Mouse (Mus musculus) kidney, postnatal 0 days (tissue): ENCODE measurements at regions not wholly inside any gene's neighbourhood (a gene's known extent, or its start where the extent isn't known, plus 50 kb on each side); places are given as distances from the start of the nearest gene placed in this dataset.
"Not testable (repeated sequence)": the region's sequence is repeated elsewhere in the genome, so short reads cannot be mapped to it uniquely, and the experiment has no call there.

Experiments
- ATAC-seq: fragments of 200-750 bp; cut with Nextera tagmentation; replicated peaks from 2 replicates; pipeline ENCODE4 v1.8.0; 2017; ENCODE audit warnings: low read depth, moderate number of reproducible peaks, moderate TSS enrichment, moderate library complexity; ENCODE audit not compliant: low FRiP score
- DNase-seq: peaks from one replicate; pipeline ENCODE4 v3.0.0-alpha.2; 2016; ENCODE audit warnings: low spot score
- H3K27ac ChIP-seq: fragments of 300-500 bp; sonication (generic); 2 replicates; pipeline ENCODE4 v1.5.1; 2014; ENCODE audit warnings: mild to moderate bottlenecking
- H3K27me3 ChIP-seq: fragments of 300-500 bp; sonication (generic); 2 replicates; pipeline ENCODE4 v1.6.1; 2014; ENCODE audit warnings: low read length, mixed read lengths; ENCODE audit not compliant: insufficient read depth
- H3K36me3 ChIP-seq: fragments of 300-500 bp; sonication (generic); 2 replicates; pipeline ENCODE4 v1.6.1; 2014; ENCODE audit warnings: low read length, mixed read lengths; ENCODE audit not compliant: insufficient read depth
- H3K4me1 ChIP-seq: fragments of 300-500 bp; sonication (generic); replicated peaks from 2 replicates; pipeline ENCODE4 v1.6.1; 2014; ENCODE audit warnings: antibody characterized with exemption, low read length, mixed read lengths; ENCODE audit not compliant: insufficient read depth
- H3K4me2 ChIP-seq: fragments of 300-500 bp; sonication (generic); 2 replicates; pipeline ENCODE4 v1.6.1; 2014; ENCODE audit warnings: mild to moderate bottlenecking, low read length, moderate library complexity, mixed read lengths
- H3K4me3 ChIP-seq: fragments of 300-500 bp; sonication (generic); replicated peaks from 2 replicates; pipeline ENCODE4 v1.5.1; 2014; ENCODE audit warnings: low read depth, low read length
- H3K9ac ChIP-seq: fragments of 300-500 bp; sonication (generic); 2 replicates; pipeline ENCODE4 v1.6.1; 2014; ENCODE audit warnings: low read depth, low read length
- H3K9me3 ChIP-seq: fragments of 300-500 bp; sonication (generic); replicated peaks from 2 replicates; pipeline ENCODE4 v1.6.1; 2016; ENCODE audit warnings: low read length, inconsistent platforms, mixed read lengths
- CTCF ChIP-seq: IDR thresholded peaks from 2 replicates; pipeline ENCODE4 v1.5.1; 2016; ENCODE audit warnings: antibody characterized with exemption, low read depth, mild to moderate bottlenecking, moderate library complexity
- WGBS: fragments of 180-500 bp; shearing (Covaris S2); extraction: QIAGEN DNeasy Blood & Tissue Kit; methylation state at CpG from one replicate; pipeline ENCODE4 v1.1.7; 2014; 5-methylcytosine and 5-hydroxymethylcytosine counted together

- Histone ChIP-seq H3K9me3 (no peaks in the 10 kb centered on the region), H3K36me3 (no peaks in the 10 kb centered on the region), H3K9ac (no peak overlapping the region), H3K27ac (no peak overlapping the region), H3K4me1 (no peaks in the 10 kb centered on the region), H3K4me2 (no peak overlapping the region), H3K4me3 (no peak overlapping the region), H3K27me3 (no peaks in the 10 kb centered on the region)
- DNase-seq (no peak), ATAC-seq (no peak)
- WGBS: 95% methylated on average over 2 of the region's 2 CpGs
- TF ChIP-seq CTCF: no peak
These were observed 1751.9 kb downstream of the Cntnap5b start for GRCm38 (mm10) chr1:101524447-101524846.

GRCm38 (mm10) chr1:101530001-101530400 lies 1757.4 kb downstream of the Cntnap5b start:
- no peak for TF ChIP-seq CTCF
- no peak for ATAC-seq
- H3K27ac ChIP-seq: no peak overlapping the region
- 74% methylated on average over 3 of the region's 3 CpGs for WGBS
- no peak overlapping the region for H3K9ac ChIP-seq
- H3K27me3 ChIP-seq: no peaks in the 10 kb centered on the region
- no peaks in the 10 kb centered on the region for H3K36me3 ChIP-seq
- H3K4me3 ChIP-seq: no peak overlapping the region
- H3K4me1 ChIP-seq: no peaks in the 10 kb centered on the region
- H3K4me2 ChIP-seq: no peak overlapping the region
- no peaks in the 10 kb centered on the region for H3K9me3 ChIP-seq
- no peak for DNase-seq

GRCm38 (mm10) chr1:101572256-101572655 lies 1799.7 kb downstream of the Cntnap5b start:
- DNase-seq: no peak
- Histone ChIP-seq H3K4me2 (no peak overlapping the region), H3K4me3 (no peak overlapping the region), H3K27me3 (no peaks in the 10 kb centered on the region), H3K4me1 (no peaks in the 10 kb centered on the region), H3K9ac (no peak overlapping the region), H3K36me3 (no peaks in the 10 kb centered on the region), H3K27ac (no peak overlapping the region), H3K9me3 (no peaks in the 10 kb centered on the region)
- ATAC-seq: no peak
- no peak for TF ChIP-seq CTCF
- WGBS: 77% methylated on average over 1 of the region's 1 CpGs

- H3K36me3 ChIP-seq: no peaks in the 10 kb centered on the region
- TF ChIP-seq CTCF: no peak
- H3K9me3 ChIP-seq: no peaks in the 10 kb centered on the region
- DNase-seq (no peak), ATAC-seq (no peak)
- WGBS: 62% methylated on average over 2 of the region's 2 CpGs
- H3K27me3 ChIP-seq: no peaks in the 10 kb centered on the region
- no peak overlapping the region for H3K4me2 ChIP-seq
- no peak overlapping the region for H3K4me3 ChIP-seq
- no peaks in the 10 kb centered on the region for H3K4me1 ChIP-seq
- H3K9ac ChIP-seq: no peak overlapping the region
- no peak overlapping the region for H3K27ac ChIP-seq
These were observed 1812.9 kb downstream of the Cntnap5b start for GRCm38 (mm10) chr1:101585325-101586028.

- no peak overlapping the region for H3K4me3 ChIP-seq
- H3K9ac ChIP-seq: no peak overlapping the region
- no peaks in the 10 kb centered on the region for H3K27me3 ChIP-seq
- DNase-seq (no peak), ATAC-seq (no peak)
- no peak for TF ChIP-seq CTCF
- no peak overlapping the region for H3K27ac ChIP-seq
- H3K36me3 ChIP-seq: no peaks in the 10 kb centered on the region
- no peak overlapping the region for H3K4me2 ChIP-seq
- WGBS: 29% methylated on average over 1 of the region's 1 CpGs
- H3K9me3 ChIP-seq: no peaks in the 10 kb centered on the region
- no peaks in the 10 kb centered on the region for H3K4me1 ChIP-seq
These were observed 1855.9 kb downstream of the Cntnap5b start for GRCm38 (mm10) chr1:101628461-101628860.

- no peak for TF ChIP-seq CTCF
- 67% methylated on average over 2 of the region's 2 CpGs for WGBS
- H3K9ac ChIP-seq: no peak overlapping the region
- H3K36me3 ChIP-seq: no peaks in the 10 kb centered on the region
- no peak overlapping the region for H3K4me2 ChIP-seq
- no peak for DNase-seq
- H3K9me3 ChIP-seq: no peaks in the 10 kb centered on the region
- no peak for ATAC-seq
- H3K4me3 ChIP-seq: no peak overlapping the region
- no peaks in the 10 kb centered on the region for H3K27me3 ChIP-seq
- H3K4me1 ChIP-seq: no peaks in the 10 kb centered on the region
- H3K27ac ChIP-seq: no peak overlapping the region
These were observed 1856.4 kb downstream of the Cntnap5b start for GRCm38 (mm10) chr1:101629006-101629405.

- not testable (repeated sequence) for H3K27me3 ChIP-seq, H3K4me2 ChIP-seq, ATAC-seq, H3K36me3 ChIP-seq, DNase-seq, H3K4me1 ChIP-seq, H3K9me3 ChIP-seq, H3K27ac ChIP-seq, H3K4me3 ChIP-seq, H3K9ac ChIP-seq
- 94% methylated on average over 2 of the region's 2 CpGs for whole genome bisulfite sequencing
These were observed 1891.7 kb downstream of the Cntnap5b start for GRCm38 (mm10) chr1:101664287-101664686.
